Mouse (Mus musculus) neural tube, embryonic 14.5 days (tissue): ENCODE data around the gene Cfi. TPM values are rescaled to one million over a fixed set of nuclear protein-coding genes. Genes with fewer than 3 reads are reported as not detected.
A peak's percentile ranks its signal among the peaks of the same experiment; 100 is the strongest.

ENCODE experiments used
- ATAC-seq: fragments of 200-750 bp; cut with Nextera tagmentation; 2 replicates; pipeline ENCODE4 v1.8.0; 2017; ENCODE audit warnings: low read depth, mild to moderate bottlenecking, moderate TSS enrichment, moderate library complexity
- H3K27ac ChIP-seq: fragments of 300-500 bp; sonication (generic); 2 replicates; pipeline ENCODE4 v1.5.1; 2014; ENCODE audit warnings: low read depth, mild to moderate bottlenecking, control low read depth, low read length, moderate library complexity, mixed read lengths
- H3K27me3 ChIP-seq: fragments of 300-500 bp; sonication (generic); 2 replicates; pipeline ENCODE4 v1.6.1; 2014; ENCODE audit warnings: low read length; ENCODE audit not compliant: control insufficient read depth, insufficient read depth
- H3K36me3 ChIP-seq: fragments of 300-500 bp; sonication (generic); 2 replicates; pipeline ENCODE4 v1.6.1; 2014; ENCODE audit warnings: low read length, mixed read lengths; ENCODE audit not compliant: control insufficient read depth, insufficient read depth
- H3K4me1 ChIP-seq: fragments of 300-500 bp; sonication (generic); 2 replicates; pipeline ENCODE4 v1.6.1; 2014; ENCODE audit warnings: low read length; ENCODE audit not compliant: control insufficient read depth, insufficient read depth
- H3K4me2 ChIP-seq: fragments of 300-500 bp; sonication (generic); 2 replicates; pipeline ENCODE4 v1.6.1; 2014; ENCODE audit warnings: mild to moderate bottlenecking, low read depth, low read length, control low read depth
- H3K4me3 ChIP-seq: fragments of 300-500 bp; sonication (generic); 2 replicates; pipeline ENCODE4 v1.5.1; 2014; ENCODE audit warnings: low read depth, low read length, control low read depth, mixed read lengths
- H3K9ac ChIP-seq: fragments of 300-500 bp; sonication (generic); replicated peaks from 2 replicates; pipeline ENCODE4 v1.6.1; 2014; ENCODE audit warnings: low read depth, mild to moderate bottlenecking, control low read depth, low read length, mixed read lengths
- H3K9me3 ChIP-seq: fragments of 300-500 bp; sonication (generic); 2 replicates; pipeline ENCODE4 v1.6.1; 2016; ENCODE audit warnings: low read length; ENCODE audit not compliant: control insufficient read depth
- WGBS: fragments of 180-500 bp; shearing (Covaris S2); extraction: QIAGEN DNeasy Blood & Tissue Kit; methylation state at CpG from one replicate; pipeline ENCODE4 v1.1.7; 2014; 5-methylcytosine and 5-hydroxymethylcytosine counted together
- polyA plus RNA-seq: library from polyadenylated mRNA; unstranded; fragments of >200 nt; fragmentation: Nextera tagmentation; extraction: Ambion mirVana; gene quantifications from 2 replicates; pipeline ENCODE4 v1.2.1, GENCODE M21; 2014

Gene Cfi
- polyA plus RNA-seq, 1 experiment from 2014 or later, result 0.16 TPM

DNA sequence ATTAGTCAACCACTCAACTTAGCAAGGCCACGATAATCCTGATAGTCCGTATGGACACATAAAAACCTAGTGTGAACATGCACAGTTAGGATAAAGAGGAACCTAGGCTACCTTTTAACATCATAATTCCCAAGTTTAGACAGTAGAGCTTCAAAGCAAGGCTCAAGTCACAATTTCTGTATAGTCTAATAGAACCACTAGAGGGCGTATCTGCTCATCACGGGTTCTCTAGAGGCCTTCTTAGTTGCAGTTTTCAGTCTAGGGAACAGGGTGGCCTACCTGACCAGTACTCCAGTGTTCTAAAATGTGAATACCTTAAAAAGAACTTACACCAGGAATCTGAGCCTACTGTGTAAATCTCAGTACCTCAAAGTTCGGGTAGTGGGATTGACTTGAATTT, 12.4 kb upstream of the Cfi start:
- H3K4me3 ChIP-seq, result no peak overlapping the region
- no peaks in the 10 kb centered on the region for H3K9me3 ChIP-seq
- no peak for ATAC-seq
- H3K4me2 ChIP-seq, result no peak overlapping the region
- 61% methylated on average over 5 of the region's 5 CpGs for WGBS
- H3K4me1 ChIP-seq, result no peaks in the 10 kb centered on the region
- no peaks in the 10 kb centered on the region for H3K27me3 ChIP-seq
- no peak overlapping the region for H3K9ac ChIP-seq
- H3K27ac ChIP-seq, result no peak overlapping the region
- peaks cover 3% of the 10 kb centered on the region; the same call in 1 of the 2 replicates for H3K36me3 ChIP-seq

DNA sequence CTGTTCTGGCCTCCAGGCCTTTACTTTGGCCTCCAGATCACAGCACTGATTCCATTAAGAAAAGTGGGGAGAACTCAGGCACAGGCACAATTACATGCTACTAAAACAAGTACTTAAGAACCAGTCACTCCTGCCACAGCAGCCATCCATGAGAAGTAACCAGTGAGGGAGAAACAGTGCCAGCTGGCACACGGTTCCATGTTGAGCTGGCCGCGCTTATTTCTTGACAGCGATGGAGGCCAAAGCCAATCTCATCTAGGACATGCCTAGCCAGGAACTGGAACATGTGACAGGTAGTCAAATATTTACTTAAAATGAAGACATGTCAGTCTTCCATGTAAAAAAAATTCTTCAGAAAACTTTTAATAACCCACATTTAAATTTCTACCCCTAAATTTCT, 11.5 kb upstream of the Cfi start:
- Histone ChIP-seq H3K4me2 (no peak overlapping the region), H3K4me1 (no peaks in the 10 kb centered on the region), H3K9me3 (no peaks in the 10 kb centered on the region), H3K27ac (no peak overlapping the region), H3K27me3 (no peaks in the 10 kb centered on the region), H3K4me3 (no peak overlapping the region), H3K9ac (no peak overlapping the region), H3K36me3 (peaks cover 3% of the 10 kb centered on the region; the same call in 1 of the 2 replicates)
- no peak for ATAC-seq
- 91% methylated on average over 4 of the region's 4 CpGs for WGBS

DNA sequence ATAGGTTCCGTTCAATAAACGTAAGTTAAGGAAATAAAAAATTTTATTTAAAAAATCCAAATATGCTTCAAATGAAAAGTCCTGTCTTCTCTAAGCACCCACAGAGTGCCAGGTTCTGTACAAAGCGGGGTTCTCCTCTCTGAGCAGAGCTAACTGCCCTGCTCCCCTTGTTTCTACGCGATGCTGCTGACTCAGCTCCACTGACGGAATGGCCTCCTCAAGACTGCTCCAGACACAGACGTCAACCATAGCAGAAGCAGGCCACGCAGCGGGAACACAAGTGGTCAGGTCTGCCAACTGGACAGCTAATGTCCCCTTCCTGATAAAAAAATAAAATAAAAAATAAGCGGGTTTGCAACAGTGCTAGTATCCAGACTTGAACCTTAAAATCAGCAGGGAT, 10.8 kb upstream of the Cfi start:
- H3K27me3 ChIP-seq, result no peaks in the 10 kb centered on the region
- H3K4me2 ChIP-seq, result no peak overlapping the region
- 94% methylated on average over 10 of the region's 10 CpGs for WGBS
- no peak overlapping the region for H3K27ac ChIP-seq
- H3K4me1 ChIP-seq, result peaks cover 7% of the 10 kb centered on the region
- no peak overlapping the region for H3K9ac ChIP-seq
- H3K36me3 ChIP-seq, result peaks cover 3% of the 10 kb centered on the region; the same call in 1 of the 2 replicates
- H3K9me3 ChIP-seq, result no peaks in the 10 kb centered on the region
- no peak overlapping the region for H3K4me3 ChIP-seq
- no peak for ATAC-seq

DNA sequence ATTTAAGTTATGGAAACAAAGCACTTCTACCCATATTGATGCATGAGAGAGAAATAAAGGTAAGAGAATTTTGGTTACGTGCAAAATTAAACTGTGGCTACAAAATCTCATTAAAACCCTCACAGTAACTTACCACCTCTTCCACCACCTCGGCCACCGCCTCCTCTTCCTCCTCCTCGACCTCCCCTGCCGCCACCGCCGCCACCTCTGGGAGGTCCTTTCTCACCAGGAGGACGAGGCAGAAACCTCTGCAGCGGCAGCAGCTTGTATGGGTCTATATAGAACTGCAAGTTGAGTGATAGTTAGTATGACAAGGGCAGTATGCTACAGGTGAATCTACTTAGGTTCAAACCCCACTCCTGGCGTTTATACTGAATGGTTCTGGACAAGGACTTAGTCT, 9.0 kb upstream of the Cfi start:
- no peak for ATAC-seq
- Histone ChIP-seq H3K27me3 (no peaks in the 10 kb centered on the region), H3K27ac (no peak overlapping the region), H3K9me3 (no peaks in the 10 kb centered on the region), H3K9ac (no peak overlapping the region), H3K4me3 (no peak overlapping the region), H3K4me1 (peaks cover 11% of the 10 kb centered on the region), H3K36me3 (peaks cover 3% of the 10 kb centered on the region; the same call in 1 of the 2 replicates), H3K4me2 (no peak overlapping the region)
- whole genome bisulfite sequencing, result 91% methylated on average over 10 of the region's 10 CpGs

DNA sequence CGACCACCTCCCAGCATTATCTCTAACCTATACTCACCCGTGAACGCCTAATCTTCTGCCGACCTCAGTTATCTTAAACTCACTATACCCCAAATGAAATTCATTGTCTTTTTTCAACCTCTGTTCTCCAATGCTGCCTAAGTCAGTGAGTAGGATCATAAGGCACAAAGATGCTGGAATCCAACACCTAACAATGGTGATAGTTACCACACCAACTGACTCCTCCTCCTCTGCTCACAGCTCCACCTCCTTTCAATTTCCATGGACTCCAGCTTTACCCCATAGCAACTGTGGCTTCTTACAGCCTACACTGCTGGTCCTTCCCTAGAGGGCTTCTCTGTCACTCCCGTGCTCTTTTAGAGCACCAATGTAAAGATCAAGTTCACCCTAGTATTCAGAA, 8.0 kb upstream of the Cfi start:
- Histone ChIP-seq H3K36me3 (peaks cover 3% of the 10 kb centered on the region; the same call in 1 of the 2 replicates), H3K4me3 (no peak overlapping the region), H3K27me3 (no peaks in the 10 kb centered on the region), H3K27ac (no peak overlapping the region), H3K4me1 (peaks cover 11% of the 10 kb centered on the region), H3K4me2 (no peak overlapping the region), H3K9me3 (no peaks in the 10 kb centered on the region), H3K9ac (no peak overlapping the region)
- ATAC-seq, result no peak
- 97% methylated on average over 5 of the region's 5 CpGs for WGBS

DNA sequence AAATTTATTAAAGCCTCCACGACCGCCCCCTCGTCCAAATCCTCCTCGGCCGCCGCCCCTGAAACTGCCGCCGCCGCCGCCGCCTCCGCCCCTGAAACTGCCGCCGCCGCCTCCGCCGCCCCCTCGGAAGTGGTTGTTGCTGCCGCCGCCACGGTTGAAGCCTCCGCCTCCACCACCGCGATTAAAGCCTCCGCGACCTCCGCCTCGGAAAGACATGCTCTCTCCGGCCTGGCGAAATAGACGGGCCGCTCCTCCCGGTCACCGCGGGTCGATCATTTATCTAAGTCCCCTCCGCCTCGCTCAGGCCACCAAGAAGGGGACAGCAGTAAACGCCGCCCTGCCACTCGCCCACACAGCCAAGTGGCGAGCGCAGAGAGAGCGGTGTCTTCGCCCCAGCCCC, 5.1 kb upstream of the Cfi start:
- no peaks in the 10 kb centered on the region for H3K9me3 ChIP-seq
- peak overlapping the region; percentile 90 for H3K4me3 ChIP-seq
- H3K4me2 ChIP-seq, result peak overlapping the region; percentile 68
- WGBS, result under 1% methylated on average over 44 of the region's 45 CpGs
- H3K9ac ChIP-seq, result peak overlapping the region; percentile 62
- H3K4me1 ChIP-seq, result peaks cover 11% of the 10 kb centered on the region
- no peaks in the 10 kb centered on the region for H3K27me3 ChIP-seq
- no peaks in the 10 kb centered on the region; the same call in 1 of the 2 replicates for H3K36me3 ChIP-seq
- no peak for ATAC-seq
- peak overlapping the region; percentile 93 for H3K27ac ChIP-seq

DNA sequence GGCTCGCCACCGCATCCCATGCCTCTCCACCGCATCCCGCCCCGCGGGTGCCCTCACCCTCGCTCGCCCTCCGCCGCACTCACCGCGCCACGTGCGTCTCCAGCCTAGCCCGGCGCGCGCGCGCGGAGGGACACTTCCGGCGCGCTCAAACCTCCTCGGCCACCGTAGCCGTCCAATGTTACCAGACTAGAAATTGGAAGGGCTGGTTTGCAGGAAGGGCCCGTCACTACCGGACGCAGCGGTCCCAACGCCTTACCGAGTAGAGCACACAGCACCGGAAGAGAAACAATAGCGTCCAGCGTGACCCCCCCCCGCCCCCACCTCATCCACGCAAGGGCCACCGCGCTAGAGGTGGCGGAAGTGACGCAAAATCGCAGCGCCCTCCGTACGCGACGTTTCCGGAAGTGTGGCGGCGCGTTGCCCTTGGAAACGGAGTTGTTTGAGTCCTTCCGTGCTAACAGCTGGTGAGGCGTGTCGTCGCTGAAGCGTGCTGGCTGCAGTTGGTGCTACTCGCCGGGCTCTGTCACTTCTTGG, 4.6 kb upstream of the Cfi start, which contains the start of gene Gar1:
TSS of gene Gar1 (minus strand) at position 362 of the 534 bp plus-strand sequence.
- H3K9ac ChIP-seq, result peak within 1 kb of the TSS; percentile 62
- H3K4me1 ChIP-seq, result peaks cover 11% of the 10 kb centered on the region
- peak; percentile 96 for ATAC-seq
- peak within 1 kb of the TSS; percentile 90 for H3K4me3 ChIP-seq
- peak within 1 kb of the TSS; percentile 93 for H3K27ac ChIP-seq
- WGBS, result under 1% methylated on average over 55 of the region's 60 CpGs
- peak within 1 kb of the TSS; percentile 68 for H3K4me2 ChIP-seq
- H3K9me3 ChIP-seq, result no peaks in the 10 kb centered on the region
- no peaks in the 10 kb centered on the region for H3K27me3 ChIP-seq
- H3K36me3 ChIP-seq, result no peaks in the 10 kb centered on the region; the same call in 1 of the 2 replicates

DNA sequence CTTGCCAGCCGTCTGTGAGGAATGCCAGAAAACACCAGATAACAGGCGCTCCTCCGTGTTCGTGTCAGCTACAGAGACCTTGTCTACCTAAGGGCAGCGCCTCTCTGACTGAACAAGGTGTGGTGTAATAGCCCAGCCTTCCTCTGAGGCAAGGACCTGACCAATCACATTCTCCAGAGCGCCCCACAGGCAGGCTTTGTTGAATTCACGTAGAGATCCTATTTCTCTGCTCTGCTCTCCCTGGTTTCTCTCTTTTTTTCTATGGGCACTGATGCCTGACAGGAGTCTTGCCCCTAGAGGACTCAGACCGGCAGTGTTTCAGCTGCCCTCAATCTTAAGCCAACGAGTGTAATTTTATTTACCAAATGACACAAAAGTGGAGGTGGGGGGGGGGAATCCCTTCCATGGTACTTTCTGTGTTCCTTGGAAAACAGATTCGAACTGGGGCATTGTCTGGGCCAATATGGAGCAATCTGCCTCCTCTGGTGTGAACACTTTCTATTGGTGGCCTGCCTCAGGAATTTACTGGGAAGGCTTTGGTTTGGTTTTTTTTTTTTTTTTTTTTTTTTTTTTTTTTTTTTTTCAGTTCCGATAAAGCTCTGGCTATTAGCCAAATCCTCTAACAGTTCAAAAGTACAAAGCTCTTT, 490 bp downstream of the Cfi start:
- no peak overlapping the region for H3K27ac ChIP-seq
- H3K36me3 ChIP-seq, result no peaks in the 10 kb centered on the region
- no peaks in the 10 kb centered on the region for H3K9me3 ChIP-seq
- no peak for ATAC-seq
- H3K4me1 ChIP-seq, result no peaks in the 10 kb centered on the region
- no peak overlapping the region for H3K4me3 ChIP-seq
- WGBS, result 24% methylated on average over 11 of the region's 11 CpGs
- H3K27me3 ChIP-seq, result no peaks in the 10 kb centered on the region
- no peak overlapping the region; the same call in 1 of the 2 replicates for H3K9ac ChIP-seq
- H3K4me2 ChIP-seq, result no peak overlapping the region

DNA sequence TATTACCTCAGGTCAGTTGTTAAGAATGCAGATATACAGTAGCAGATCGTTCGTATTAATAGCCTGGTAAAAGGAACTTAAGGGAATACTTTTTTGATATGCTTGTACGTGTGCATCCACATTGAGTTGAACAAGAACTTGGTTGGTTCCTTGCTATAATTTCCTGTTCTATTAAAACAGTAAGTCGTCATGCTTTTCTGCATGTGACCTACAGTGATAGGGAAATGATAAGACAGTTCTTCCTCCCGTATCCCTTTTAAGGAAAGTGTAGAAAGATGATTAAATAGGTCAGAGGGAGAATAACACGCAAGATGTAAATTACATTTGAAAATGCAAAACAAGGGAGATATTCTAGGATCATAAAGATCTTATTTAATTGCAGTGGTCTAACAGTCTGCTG, 1.3 kb downstream of the Cfi start:
- H3K9ac ChIP-seq, result no peak overlapping the region
- no peak overlapping the region for H3K4me3 ChIP-seq
- H3K27ac ChIP-seq, result no peak overlapping the region
- WGBS, result 95% methylated on average over 6 of the region's 6 CpGs
- H3K4me1 ChIP-seq, result no peaks in the 10 kb centered on the region
- no peaks in the 10 kb centered on the region for H3K36me3 ChIP-seq
- H3K27me3 ChIP-seq, result no peaks in the 10 kb centered on the region
- no peak for ATAC-seq
- no peak overlapping the region for H3K4me2 ChIP-seq
- H3K9me3 ChIP-seq, result no peaks in the 10 kb centered on the region
